Mouse (Mus musculus) mouse embryonic stem cell (cell line): ENCODE measurements around the gene Tbc1d25.

ENCODE experiments used
- in situ Hi-C, 2 experiments: fragments of 300-500 bp; cut with MboI; formaldehyde crosslinking; loops; 1 replicate in 1 of 2; 3 replicates in 1 of 2; pipeline ENCODE4 v1.14.3; 2019 to 2020; ENCODE audit warnings: low sequenced_read_pairs in 2 of 2, low pct_unique_long_range_greater_than_20kb in 1 of 2, mixed read lengths in 1 of 2; ENCODE audit not compliant: unreplicated experiment in 1 of 2

Tbc1d25 gene

GRCm38 (mm10) chrX:8131393-8131792, 44.6 kb downstream of the Tbc1d25 start:
- in situ Hi-C loops, result no loop called here

- in situ Hi-C loops, result no loop called here
These were observed 50.7 kb downstream of the Tbc1d25 start for GRCm38 (mm10) chrX:8125235-8125634.

GRCm38 (mm10) chrX:8123821-8124470, 52.0 kb downstream of the Tbc1d25 start:
- in situ Hi-C loops, result no loop called here

GRCm38 (mm10) chrX:8117264-8117663, 58.7 kb downstream of the Tbc1d25 start:
- in situ Hi-C loops, result no loop called here

- in situ Hi-C loops, result no loop called here
These were observed 60.7 kb downstream of the Tbc1d25 start for GRCm38 (mm10) chrX:8115275-8115674.

GRCm38 (mm10) chrX:8105019-8105418, 71.0 kb downstream of the Tbc1d25 start:
- in situ Hi-C loops, result loop anchor here in 1 of 2 experiments (10.0 kb wide), 1 partner anchor 180 kb away; the partner anchor contains the start of gene Eras
